Mouse (Mus musculus): ENCODE measurements at regions not wholly inside any gene's neighbourhood (a gene's known extent, or its start where the extent isn't known, plus 50 kb on each side); places are given as distances from the start of the nearest gene placed in this dataset.

DNA sequence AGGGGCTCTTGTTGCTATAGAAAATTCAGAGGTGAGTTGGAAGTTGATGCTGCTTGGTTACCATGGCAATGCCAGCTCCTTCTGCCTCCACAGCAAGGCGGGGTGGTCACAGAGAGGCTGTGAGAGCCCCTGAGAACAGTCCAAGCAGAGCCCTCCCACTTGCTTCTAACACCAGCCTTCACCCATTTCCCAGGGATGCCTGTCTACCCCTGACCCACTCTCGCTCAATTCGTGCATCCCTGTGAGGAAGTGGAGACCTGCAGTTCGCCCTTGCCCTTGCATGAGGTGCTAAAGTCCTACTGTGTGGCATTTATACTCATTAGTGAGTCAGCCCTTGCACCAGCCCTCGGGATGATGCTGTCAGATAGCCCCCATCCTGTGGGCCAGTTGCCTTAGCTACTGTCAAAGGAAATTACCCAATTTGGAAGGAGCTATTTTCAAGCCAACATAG is 82.1 kb upstream of the Bod1 start:
- Histone ChIP-seq H3K4me1 (replicated peaks) (peaks cover 15% of the 10 kb centered on the region), H3K4me3 (no peak overlapping the region), H3K4me2 (no peak overlapping the region), H3K36me3 (no peaks in the 10 kb centered on the region), H3K27ac (replicated peaks) (no peak overlapping the region), H3K9me3 (no peaks in the 10 kb centered on the region), H3K9ac (no peak overlapping the region), H3K27me3 (no peaks in the 10 kb centered on the region)
- peak; percentile 66; the same call in 1 of the 2 replicates for ATAC-seq (ENCODE audit: low read depth)
- WGBS, result 44% methylated on average over 5 of the region's 5 CpGs

DNA sequence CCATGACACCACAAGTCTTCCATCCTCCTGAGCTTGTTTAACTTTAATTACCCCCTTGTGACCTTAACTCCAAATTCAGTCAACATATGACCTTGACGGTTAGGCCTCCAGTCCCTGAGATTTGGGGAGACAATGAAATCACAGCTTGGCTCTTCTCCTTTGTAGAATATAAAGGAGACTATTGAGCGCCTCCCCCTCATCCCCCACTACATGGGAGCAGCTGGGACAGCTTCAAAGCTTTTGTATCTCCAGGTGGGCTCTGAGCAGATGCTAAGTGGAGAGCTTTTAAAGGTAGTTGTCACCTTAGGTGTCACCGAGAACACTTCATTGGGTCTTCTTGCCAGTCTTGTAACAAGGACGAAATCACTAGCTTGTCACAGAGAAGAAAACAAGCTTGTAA is 82.7 kb upstream of the Bod1 start:
- no peak overlapping the region for H3K4me3 ChIP-seq
- no peak overlapping the region for H3K9ac ChIP-seq
- no peaks in the 10 kb centered on the region for H3K27me3 ChIP-seq
- 56% methylated on average over 4 of the region's 4 CpGs for whole genome bisulfite sequencing
- H3K36me3 ChIP-seq, result no peaks in the 10 kb centered on the region
- H3K4me2 ChIP-seq, result no peak overlapping the region
- peaks cover 21% of the 10 kb centered on the region for H3K4me1 ChIP-seq (replicated peaks)
- no peak for ATAC-seq (ENCODE audit: low read depth)
- H3K27ac ChIP-seq (replicated peaks), result no peak overlapping the region
- no peaks in the 10 kb centered on the region for H3K9me3 ChIP-seq

DNA sequence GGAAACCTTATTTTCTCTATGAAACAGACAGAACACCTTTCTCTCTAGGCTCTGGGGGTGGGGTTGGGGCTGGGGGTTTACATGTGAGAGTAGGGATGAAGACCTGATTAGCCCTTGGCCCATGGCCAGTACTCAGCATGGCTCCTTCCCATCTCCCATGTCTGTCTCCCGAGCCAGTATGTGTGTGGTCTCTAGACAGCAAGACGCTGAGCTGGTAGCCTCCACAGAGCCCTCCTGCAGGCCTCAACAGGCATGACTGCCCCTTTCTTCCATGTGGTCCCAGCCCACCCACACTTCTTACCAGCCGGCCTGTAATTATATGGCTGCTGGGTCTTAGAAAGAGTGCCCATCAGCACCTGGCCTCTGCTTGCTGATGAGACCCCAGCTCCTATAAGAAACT is 84.2 kb upstream of the Bod1 start:
- no peak overlapping the region for H3K4me2 ChIP-seq
- H3K4me1 ChIP-seq (replicated peaks), result peaks cover 32% of the 10 kb centered on the region
- H3K9me3 ChIP-seq, result no peaks in the 10 kb centered on the region
- H3K27me3 ChIP-seq, result no peaks in the 10 kb centered on the region
- 27% methylated on average over 3 of the region's 3 CpGs for WGBS
- no peaks in the 10 kb centered on the region for H3K36me3 ChIP-seq
- no peak overlapping the region for H3K9ac ChIP-seq
- H3K4me3 ChIP-seq, result no peak overlapping the region
- no peak for ATAC-seq (ENCODE audit: low read depth)
- no peak overlapping the region for H3K27ac ChIP-seq (replicated peaks)

DNA sequence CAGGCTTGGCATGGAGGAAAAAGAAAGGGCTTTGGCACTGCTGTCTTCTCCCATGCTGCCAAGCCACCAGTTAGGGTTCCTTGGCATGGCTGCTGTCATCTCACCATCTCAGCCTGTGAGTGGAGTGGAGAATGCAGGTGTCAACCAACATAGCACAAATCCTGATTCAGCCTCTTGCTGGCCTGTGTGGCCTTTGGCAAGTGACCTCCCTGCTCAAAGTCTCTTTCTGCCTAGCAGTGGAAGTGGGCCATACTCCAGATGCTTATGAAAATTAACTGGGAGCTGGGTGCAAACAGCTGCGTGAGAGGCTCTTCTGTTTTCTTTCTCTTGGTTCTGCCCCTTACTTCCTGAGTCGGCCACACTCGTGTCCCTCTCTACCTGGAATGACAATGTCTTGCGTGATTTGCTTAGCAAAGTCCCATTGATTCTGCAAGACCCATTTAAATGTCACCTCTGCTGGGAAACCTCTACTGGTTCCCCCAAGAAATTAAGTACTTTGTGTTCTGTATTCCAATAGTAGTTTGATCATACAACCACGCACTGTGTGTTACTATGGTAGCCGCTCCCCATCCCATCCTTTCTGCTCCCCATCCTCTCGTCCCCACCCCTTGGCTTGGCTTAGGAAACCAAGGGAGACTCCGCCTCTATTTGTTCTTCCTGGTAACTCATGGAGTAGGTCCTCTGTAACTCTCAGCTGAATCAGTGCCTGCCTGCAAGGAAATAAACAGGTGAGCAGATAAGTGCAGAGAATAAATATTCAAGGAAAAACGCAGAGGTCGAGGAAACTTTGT is 84.9 kb upstream of the Bod1 start:
- Histone ChIP-seq H3K36me3 (no peaks in the 10 kb centered on the region), H3K9ac (no peak overlapping the region), H3K27ac (replicated peaks) (no peak overlapping the region), H3K4me2 (no peak overlapping the region), H3K4me1 (replicated peaks) (peaks cover 32% of the 10 kb centered on the region), H3K4me3 (no peak overlapping the region), H3K9me3 (no peaks in the 10 kb centered on the region), H3K27me3 (no peaks in the 10 kb centered on the region)
- no peak for ATAC-seq (ENCODE audit: low read depth)
- 89% methylated on average over 10 of the region's 10 CpGs for WGBS

DNA sequence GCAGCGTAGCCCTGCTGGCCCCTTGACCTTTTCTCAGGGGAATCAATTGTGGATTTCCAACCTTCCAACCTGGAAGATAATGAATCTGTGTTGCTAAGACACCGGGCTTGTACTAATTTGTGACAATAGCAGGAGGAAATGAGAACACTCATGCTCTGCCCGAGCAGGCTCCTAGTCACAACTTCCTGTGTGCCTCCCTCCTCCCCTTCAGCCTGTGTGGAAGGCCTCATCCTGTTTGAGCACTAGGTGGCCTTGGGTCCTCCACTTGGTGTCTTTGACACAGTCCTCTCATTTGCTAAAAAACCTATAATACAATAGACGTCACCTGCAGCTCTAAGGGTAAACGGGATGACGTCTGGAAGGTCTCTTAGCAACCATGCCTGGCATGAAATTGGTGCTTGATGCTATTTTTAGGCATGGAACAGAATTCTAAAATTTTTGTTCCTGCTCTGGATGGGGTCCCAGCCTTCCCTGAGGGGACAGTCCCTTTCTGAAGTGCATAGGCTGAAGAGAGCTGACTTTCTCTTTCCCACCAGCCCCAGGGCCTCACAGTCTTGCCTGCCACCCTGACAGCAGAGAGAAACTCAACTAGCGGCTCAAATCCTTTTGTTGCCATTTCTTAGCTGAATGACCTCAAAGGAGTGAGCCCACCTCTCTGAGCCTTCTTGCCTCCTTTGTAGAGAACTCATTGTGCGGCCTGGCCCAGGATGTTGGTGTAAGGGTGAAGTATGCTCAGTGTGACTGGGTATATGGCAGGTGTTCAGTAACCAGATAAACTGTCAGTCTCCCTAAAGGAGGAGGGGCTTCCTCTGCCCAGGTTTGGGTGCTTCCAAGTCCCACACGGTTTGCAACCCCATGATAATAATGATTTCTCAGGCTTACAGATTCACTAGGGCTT is 88.4 kb upstream of the Bod1 start:
- H3K4me3 ChIP-seq, result no peak overlapping the region
- H3K4me1 ChIP-seq (replicated peaks), result peaks cover 20% of the 10 kb centered on the region
- no peak for ATAC-seq (ENCODE audit: low read depth)
- H3K27ac ChIP-seq (replicated peaks), result no peak overlapping the region
- H3K9ac ChIP-seq, result no peak overlapping the region
- no peaks in the 10 kb centered on the region for H3K9me3 ChIP-seq
- no peaks in the 10 kb centered on the region for H3K36me3 ChIP-seq
- no peak overlapping the region for H3K4me2 ChIP-seq
- 39% methylated on average over 9 of the region's 9 CpGs for WGBS
- H3K27me3 ChIP-seq, result no peaks in the 10 kb centered on the region

DNA sequence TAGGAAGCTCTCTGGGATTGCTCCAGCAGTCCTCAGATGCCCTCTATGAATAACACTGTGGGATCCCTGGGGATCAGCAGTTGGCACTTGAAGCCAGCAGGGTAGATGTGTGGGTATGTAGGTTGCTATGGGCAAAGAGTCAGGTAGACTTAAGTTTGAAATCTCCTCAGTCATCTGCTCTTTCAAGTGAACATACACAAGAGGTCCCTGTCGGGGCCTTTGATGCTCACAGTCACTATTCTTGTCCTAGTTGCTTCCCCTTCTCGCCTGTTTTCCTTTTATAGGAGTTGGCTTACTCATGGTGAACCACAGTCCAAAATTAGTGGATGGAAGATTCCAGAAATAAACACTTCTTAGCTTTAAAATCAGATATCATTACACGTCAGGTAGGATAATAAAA is 92.2 kb upstream of the Bod1 start:
- no peaks in the 10 kb centered on the region for H3K9me3 ChIP-seq

DNA sequence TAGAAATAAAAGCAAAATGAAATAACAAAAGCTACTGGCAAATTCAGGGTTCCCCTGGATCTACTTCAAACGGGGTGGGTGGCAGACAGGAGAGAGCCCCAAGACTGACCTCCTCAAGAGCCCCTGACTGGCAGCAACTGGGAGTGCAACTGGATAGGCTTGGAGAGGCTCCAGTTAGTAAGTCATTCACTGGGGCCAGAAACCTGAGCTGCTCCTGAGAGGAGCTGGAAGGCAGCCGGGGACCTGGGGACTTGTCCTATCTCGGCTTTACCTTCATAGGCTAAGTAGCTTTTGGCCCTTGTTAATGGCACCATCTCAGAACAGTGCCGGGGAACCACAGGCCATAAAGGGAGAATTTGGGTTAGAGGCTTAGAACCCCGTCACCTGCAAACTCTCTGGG is 94.6 kb upstream of the Bod1 start:
- ATAC-seq (ENCODE audit: low read depth), result no peak
- Histone ChIP-seq H3K36me3 (no peaks in the 10 kb centered on the region), H3K27me3 (no peaks in the 10 kb centered on the region), H3K4me3 (no peak overlapping the region), H3K4me2 (no peak overlapping the region), H3K27ac (replicated peaks) (no peak overlapping the region), H3K4me1 (replicated peaks) (peaks cover 26% of the 10 kb centered on the region), H3K9ac (no peak overlapping the region), H3K9me3 (no peaks in the 10 kb centered on the region)
- 89% methylated on average over 5 of the region's 5 CpGs for WGBS

More for the DNA sequence above, 92.2 kb upstream of the Bod1 start:
- Histone ChIP-seq H3K27ac (replicated peaks) (no peak overlapping the region), H3K36me3 (no peaks in the 10 kb centered on the region), H3K4me3 (no peak overlapping the region), H3K27me3 (no peaks in the 10 kb centered on the region), H3K4me1 (replicated peaks) (peaks cover 28% of the 10 kb centered on the region), H3K4me2 (no peak overlapping the region), H3K9ac (no peak overlapping the region)
- 78% methylated on average over 3 of the region's 3 CpGs for WGBS
- ATAC-seq (ENCODE audit: low read depth), result no peak

DNA sequence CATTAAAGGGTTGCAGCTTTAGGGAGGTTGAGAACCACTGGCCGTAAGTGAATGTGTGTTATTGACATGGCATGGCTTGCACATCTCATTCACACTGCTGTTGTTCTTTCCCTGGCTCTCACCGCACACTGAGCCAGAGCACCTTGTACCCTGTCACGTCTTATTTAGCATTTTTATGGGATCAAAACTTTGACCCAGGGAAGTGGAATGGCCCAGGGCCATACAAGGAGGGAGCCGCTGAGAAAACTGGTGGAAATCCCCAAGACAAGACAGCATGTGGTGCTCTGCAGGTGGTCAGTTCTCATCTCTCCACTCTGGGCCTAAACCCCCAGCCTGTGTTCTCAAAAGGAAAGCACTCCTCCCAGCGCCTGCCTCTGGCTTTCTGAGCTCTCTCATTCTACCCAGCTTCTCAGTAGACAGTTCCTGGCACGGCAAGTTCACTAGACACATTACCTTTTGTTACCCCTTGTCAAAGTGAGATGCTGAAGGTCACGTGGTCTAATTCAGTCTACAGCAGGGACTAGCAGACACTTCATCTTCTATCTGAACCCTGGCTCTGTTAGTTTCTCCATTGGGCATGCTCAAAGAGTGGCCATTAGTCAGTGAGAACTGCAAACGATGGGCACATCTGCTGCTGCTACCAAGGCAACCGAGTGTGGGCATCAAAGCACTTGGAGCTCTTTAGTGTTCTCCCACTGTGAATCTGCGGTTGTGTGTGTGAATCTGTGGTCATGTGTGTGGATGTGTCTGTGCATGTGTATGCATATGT is 96.2 kb upstream of the Bod1 start:
- Histone ChIP-seq H3K4me2 (no peak overlapping the region), H3K4me3 (no peak overlapping the region), H3K27ac (replicated peaks) (peak overlapping the region; percentile 81), H3K9me3 (no peaks in the 10 kb centered on the region), H3K36me3 (no peaks in the 10 kb centered on the region), H3K4me1 (replicated peaks) (peaks cover 30% of the 10 kb centered on the region), H3K27me3 (no peaks in the 10 kb centered on the region), H3K9ac (no peak overlapping the region)
- WGBS, result 28% methylated on average over 10 of the region's 10 CpGs
- ATAC-seq (ENCODE audit: low read depth), result peak; percentile 83

DNA sequence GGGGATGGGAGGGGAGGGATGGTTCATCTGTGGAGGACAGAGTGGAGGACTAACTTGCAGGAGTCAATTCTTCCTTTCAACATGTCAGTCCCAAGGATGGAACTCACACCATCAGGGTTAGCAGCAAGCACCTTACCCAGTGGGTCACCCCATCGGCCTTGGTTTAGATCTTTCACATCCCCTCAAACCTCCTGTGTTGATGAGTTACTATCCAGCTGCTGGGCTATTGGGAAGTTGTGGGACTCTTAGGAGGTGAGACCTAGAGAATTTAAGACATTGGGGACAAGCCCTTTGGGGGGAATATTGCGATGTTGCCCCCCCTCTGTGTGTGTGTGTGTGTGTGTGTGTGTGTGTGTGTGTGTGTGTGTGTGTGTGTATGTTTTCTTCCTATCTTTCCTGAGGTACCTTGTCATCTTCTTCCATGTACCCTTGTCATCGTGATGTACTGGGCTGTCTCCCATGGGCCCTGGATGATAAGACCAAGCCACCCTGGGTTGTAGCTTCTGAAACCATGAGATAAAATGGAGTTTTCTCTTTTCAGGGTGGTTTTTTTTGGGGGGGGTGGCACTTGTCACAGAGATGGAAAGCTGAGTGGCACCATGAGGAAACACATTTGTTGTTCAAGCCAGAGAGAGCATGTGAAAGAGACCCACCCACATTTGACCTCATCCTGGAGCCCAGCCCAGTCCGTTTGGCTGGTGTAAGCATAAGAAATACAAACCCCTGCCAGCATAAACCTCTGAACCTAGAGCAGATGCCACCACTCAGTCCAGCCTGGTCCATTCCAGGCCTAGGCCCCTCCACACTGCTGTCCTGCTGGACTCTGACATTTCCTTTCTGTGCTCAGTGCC is 98.3 kb upstream of the Bod1 start:
- WGBS, result 82% methylated on average over 4 of the region's 4 CpGs
- H3K27me3 ChIP-seq, result no peaks in the 10 kb centered on the region
- no peaks in the 10 kb centered on the region for H3K36me3 ChIP-seq
- no peak overlapping the region for H3K9ac ChIP-seq
- no peak for ATAC-seq (ENCODE audit: low read depth)
- H3K4me1 ChIP-seq (replicated peaks), result peaks cover 30% of the 10 kb centered on the region
- no peak overlapping the region for H3K4me3 ChIP-seq
- H3K9me3 ChIP-seq, result no peaks in the 10 kb centered on the region
- H3K27ac ChIP-seq (replicated peaks), result peak overlapping the region; percentile 85
- H3K4me2 ChIP-seq, result no peak overlapping the region

DNA sequence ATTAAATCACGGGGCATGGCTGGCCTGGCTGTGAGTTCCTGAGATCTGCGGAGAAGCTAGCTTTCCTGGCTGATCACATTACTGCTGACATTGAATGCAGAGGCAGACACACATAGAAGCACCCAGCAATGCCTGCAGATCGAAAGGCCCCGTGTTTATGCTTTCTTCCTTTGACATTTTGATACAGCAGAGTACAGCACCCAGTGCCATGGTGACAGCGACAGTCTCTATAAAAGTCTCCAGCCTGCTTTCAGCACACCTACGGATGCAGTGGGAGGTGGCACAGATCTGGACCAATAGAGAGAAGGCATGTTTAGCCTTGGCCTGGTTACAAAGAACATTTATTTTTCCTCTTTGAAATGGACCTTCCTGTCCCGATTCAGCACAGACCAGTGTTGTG is 99.2 kb upstream of the Bod1 start:
- H3K9ac ChIP-seq, result no peak overlapping the region
- WGBS, result 62% methylated on average over 7 of the region's 7 CpGs
- ATAC-seq (ENCODE audit: low read depth), result peak; percentile 67

More for the DNA sequence above, 99.2 kb upstream of the Bod1 start:
- Histone ChIP-seq H3K4me3 (no peak overlapping the region), H3K36me3 (no peaks in the 10 kb centered on the region), H3K9me3 (no peaks in the 10 kb centered on the region), H3K4me2 (no peak overlapping the region), H3K27ac (replicated peaks) (peak overlapping the region; percentile 85), H3K4me1 (replicated peaks) (peaks cover 30% of the 10 kb centered on the region), H3K27me3 (no peaks in the 10 kb centered on the region)

Measured in neural tube, embryonic 13.5 days (tissue).